Mouse (Mus musculus) lung, embryonic 14.5 days (tissue): ENCODE measurements around the gene Tubd1. TPM values are rescaled to one million over a fixed set of nuclear protein-coding genes. Genes with fewer than 3 reads are reported as not detected.

Source experiments
- ATAC-seq: fragments of 200-750 bp; cut with Nextera tagmentation; 2 replicates; pipeline ENCODE4 v1.8.0; 2017; ENCODE audit warnings: mild to moderate bottlenecking, moderate TSS enrichment, moderate library complexity; ENCODE audit not compliant: insufficient read depth
- DNase-seq: peaks from one replicate; pipeline ENCODE4 v3.0.0-alpha.2; 2015
- H3K27ac ChIP-seq: fragments of 300-500 bp; sonication (generic); 2 replicates; pipeline ENCODE4 v1.5.1; 2014; ENCODE audit warnings: low read depth, mild to moderate bottlenecking, moderate library complexity
- H3K27me3 ChIP-seq: fragments of 300-500 bp; sonication (generic); 2 replicates; pipeline ENCODE4 v1.6.1; 2014; ENCODE audit warnings: low read length, control low read depth; ENCODE audit not compliant: insufficient read depth
- H3K36me3 ChIP-seq: fragments of 300-500 bp; sonication (generic); 2 replicates; pipeline ENCODE4 v1.6.1; 2014; ENCODE audit warnings: control low read depth; ENCODE audit not compliant: insufficient read depth
- H3K4me1 ChIP-seq: fragments of 300-500 bp; sonication (generic); 2 replicates; pipeline ENCODE4 v1.6.1; 2014; ENCODE audit warnings: antibody characterized with exemption, control low read depth; ENCODE audit not compliant: insufficient read depth
- H3K4me2 ChIP-seq: fragments of 300-500 bp; sonication (generic); 2 replicates; pipeline ENCODE4 v1.6.1; 2014; ENCODE audit warnings: mild to moderate bottlenecking
- H3K4me3 ChIP-seq: fragments of 300-500 bp; sonication (generic); 2 replicates; pipeline ENCODE4 v1.5.1; 2014; ENCODE audit warnings: low read depth, low read length
- H3K9ac ChIP-seq: fragments of 300-500 bp; sonication (generic); 2 replicates; pipeline ENCODE4 v1.6.1; 2014
- H3K9me3 ChIP-seq: fragments of 300-500 bp; sonication (generic); 2 replicates; pipeline ENCODE4 v1.6.1; 2016; ENCODE audit warnings: low read depth, low read length, control low read depth
- CTCF ChIP-seq: IDR thresholded peaks from 2 replicates; pipeline ENCODE4 v1.5.1; 2016; ENCODE audit warnings: antibody characterized with exemption, low read depth
- WGBS: fragments of 180-500 bp; shearing (Covaris S2); extraction: QIAGEN DNeasy Blood & Tissue Kit; methylation state at CpG from one replicate; pipeline ENCODE4 v1.1.7; 2014; 5-methylcytosine and 5-hydroxymethylcytosine counted together
- polyA plus RNA-seq: library from polyadenylated mRNA; unstranded; fragments of >200 nt; fragmentation: Nextera tagmentation; extraction: Ambion mirVana; gene quantifications from 2 replicates; pipeline ENCODE4 v1.2.1, GENCODE M21; 2014

Gene Tubd1
- polyA plus RNA-seq, 1 experiment from 2014 or later, result 14.2 TPM

GRCm38 (mm10) chr11:86584898-86585597 is 40.3 kb downstream of the Tubd1 start:
- H3K36me3 ChIP-seq, result no peaks in the 10 kb centered on the region

GRCm38 (mm10) chr11:86585598-86585984 is 40.8 kb downstream of the Tubd1 start:
- Histone ChIP-seq H3K9ac (peak overlapping the region; percentile 67), H3K4me2 (peak overlapping the region; percentile 63), H3K27ac (peak overlapping the region; percentile 78), H3K9me3 (no peaks in the 10 kb centered on the region), H3K27me3 (no peaks in the 10 kb centered on the region), H3K4me3 (peak overlapping the region; percentile 37), H3K36me3 (no peaks in the 10 kb centered on the region), H3K4me1 (peaks cover 5% of the 10 kb centered on the region; the same call in 1 of the 2 replicates)
- DNase-seq (peak; percentile 48), ATAC-seq (no peak)
- no peak for TF ChIP-seq CTCF
- 23% methylated on average over 3 of the region's 3 CpGs for WGBS

More at GRCm38 (mm10) chr11:86584898-86585597, 40.3 kb downstream of the Tubd1 start:
- no peak for ATAC-seq
- WGBS, result 51% methylated on average over 7 of the region's 7 CpGs
- TF ChIP-seq CTCF, result no peak
- Histone ChIP-seq H3K4me1 (peaks cover 5% of the 10 kb centered on the region; the same call in 1 of the 2 replicates), H3K4me2 (peak overlapping the region; percentile 63), H3K27ac (peak overlapping the region; percentile 78), H3K9ac (peak overlapping the region; percentile 67), H3K9me3 (no peaks in the 10 kb centered on the region), H3K4me3 (peak overlapping the region; percentile 37), H3K27me3 (no peaks in the 10 kb centered on the region)
- DNase-seq, result no peak

DNA sequence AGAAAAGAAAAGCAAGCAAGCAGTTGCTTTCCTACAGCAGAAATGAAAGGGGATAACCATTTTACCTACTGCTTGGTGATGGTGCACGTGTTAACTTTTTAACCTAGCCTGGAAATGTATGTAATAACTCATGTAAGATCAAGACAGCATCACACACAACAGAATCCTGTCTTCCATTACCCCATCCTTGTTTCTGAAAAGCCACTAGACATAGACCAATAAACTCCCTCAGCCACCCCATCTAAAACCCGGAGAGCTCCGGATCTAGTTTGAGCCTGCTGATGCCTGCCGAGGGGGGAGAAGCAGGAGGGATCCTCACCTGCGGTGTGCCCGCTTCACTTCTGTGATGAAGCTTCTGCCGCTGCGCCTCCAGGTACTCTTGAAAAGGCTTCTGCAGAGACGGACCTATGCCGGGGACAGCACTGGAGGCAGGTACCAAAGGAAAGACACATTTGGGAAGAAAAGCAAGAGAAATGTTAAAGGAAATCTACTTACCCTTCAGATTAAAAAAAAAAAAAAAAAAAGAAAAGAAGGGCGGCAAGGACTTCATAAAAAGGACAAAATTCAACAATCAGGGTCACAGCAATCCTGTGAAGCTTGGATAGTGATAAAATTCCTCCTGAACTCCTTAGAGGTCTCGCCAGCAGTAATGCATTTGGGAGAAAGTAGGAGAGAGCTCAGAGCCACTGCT is 41.5 kb downstream of the Tubd1 start:
- peak overlapping the region; percentile 67 for H3K9ac ChIP-seq
- ATAC-seq, result no peak
- no peaks in the 10 kb centered on the region for H3K36me3 ChIP-seq
- DNase-seq, result peak; percentile 47
- no peaks in the 10 kb centered on the region for H3K27me3 ChIP-seq
- no peaks in the 10 kb centered on the region for H3K9me3 ChIP-seq
- no peak for TF ChIP-seq CTCF
- 13% methylated on average over 12 of the region's 12 CpGs for WGBS
- H3K4me3 ChIP-seq, result peak overlapping the region; percentile 37
- peak overlapping the region; percentile 63 for H3K4me2 ChIP-seq
- H3K27ac ChIP-seq, result peak overlapping the region; percentile 78
- peaks cover 5% of the 10 kb centered on the region; the same call in 1 of the 2 replicates for H3K4me1 ChIP-seq

- ATAC-seq (peak; percentile 92), DNase-seq (peak; percentile 87)
- WGBS, result 3% methylated on average over 15 of the region's 15 CpGs
- no peak for TF ChIP-seq CTCF
- no peaks in the 10 kb centered on the region for H3K36me3 ChIP-seq
- H3K4me3 ChIP-seq, result peak overlapping the region; percentile 37
- H3K27me3 ChIP-seq, result no peaks in the 10 kb centered on the region
- H3K27ac ChIP-seq, result peak overlapping the region; percentile 78
- H3K9ac ChIP-seq, result peak overlapping the region; percentile 67
- no peaks in the 10 kb centered on the region for H3K9me3 ChIP-seq
- H3K4me2 ChIP-seq, result peak overlapping the region; percentile 63
- peaks cover 5% of the 10 kb centered on the region; the same call in 1 of the 2 replicates for H3K4me1 ChIP-seq
Observed at GRCm38 (mm10) chr11:86586868-86587792, 42.3 kb downstream of the Tubd1 start.

GRCm38 (mm10) chr11:86587830-86588229 is 43.0 kb downstream of the Tubd1 start:
- Histone ChIP-seq H3K36me3 (no peaks in the 10 kb centered on the region), H3K4me2 (peak overlapping the region; percentile 63), H3K27ac (peak overlapping the region; percentile 78), H3K27me3 (no peaks in the 10 kb centered on the region), H3K9ac (no peak overlapping the region; the same call in 1 of the 2 replicates), H3K9me3 (no peaks in the 10 kb centered on the region), H3K4me3 (peak overlapping the region; percentile 37; the same call in 1 of the 2 replicates), H3K4me1 (peaks cover 5% of the 10 kb centered on the region; the same call in 1 of the 2 replicates)
- peak; percentile 11 for DNase-seq
- no peak for ATAC-seq
- 31% methylated on average over 7 of the region's 7 CpGs for WGBS
- TF ChIP-seq CTCF, result no peak

- no peak overlapping the region for H3K27ac ChIP-seq
- DNase-seq, result no peak
- H3K9ac ChIP-seq, result no peak overlapping the region
- H3K4me1 ChIP-seq, result peaks cover 13% of the 10 kb centered on the region
- no peak overlapping the region for H3K4me2 ChIP-seq
- TF ChIP-seq CTCF, result no peak
- no peaks in the 10 kb centered on the region for H3K27me3 ChIP-seq
- H3K4me3 ChIP-seq, result no peak overlapping the region
- H3K9me3 ChIP-seq, result no peaks in the 10 kb centered on the region
- ATAC-seq, result no peak
- no peaks in the 10 kb centered on the region for H3K36me3 ChIP-seq
- 89% methylated on average over 4 of the region's 4 CpGs for WGBS
Observed at GRCm38 (mm10) chr11:86588583-86589298, 44.0 kb downstream of the Tubd1 start.
